Mouse (Mus musculus): ENCODE results near the gene Fosl2. TPM values are rescaled to one million over a fixed set of nuclear protein-coding genes. Genes with fewer than 3 reads are reported as not detected.

The Fosl2 gene
- 10 to 100 TPM; 49.1 to 96.8 TPM for total RNA-seq (2021)
- long read RNA-seq, experiment 1, full-length matches to known transcripts: 13 of 19 reads
- long read RNA-seq, experiment 1, partial matches to known transcripts: 0 of 19 reads
- long read RNA-seq, experiment 1, other reads (novel, unspliced or antisense): 6 of 19 reads
- long read RNA-seq, experiment 2, full-length matches to known transcripts: 8 of 19 reads
- long read RNA-seq, experiment 2, partial matches to known transcripts: 11 of 19 reads
- long read RNA-seq, experiment 2, other reads (novel, unspliced or antisense): 0 of 19 reads

- DNase-seq (ENCODE audit: extremely low spot score in 1 of 2, low spot score in 2 of 2): peak; percentile 91 to 92
- Histone ChIP-seq H3K27ac (peak within 1 kb of the TSS; percentile 99), H3K4me3 (peak within 1 kb of the TSS; percentile 90)
- intact Hi-C loops (cut with DNase I): loop anchor here (1.0 to 5.0 kb wide), 5 partner anchors 153 to 539 kb away; partner anchors contain the start of gene Mrpl33
- TF ChIP-seq CTCF (IDR thresholded peaks at IDR 0.05): no peak
These were observed at the start of gene Fosl2 for GRCm38 (mm10) chr5:32135336-32136206. Gene Fosl2 (plus strand): TSS chr5:32135801.

GRCm38 (mm10) chr5:32085971-32086370 is 49.6 kb upstream of the Fosl2 start:
- intact Hi-C loops (cut with DNase I): no loop called here
- H3K4me3 ChIP-seq: no peak overlapping the region
- DNase-seq (ENCODE audit: extremely low spot score in 1 of 2, low spot score in 2 of 2): no peak
- H3K27ac ChIP-seq: no peak overlapping the region
- no peak for TF ChIP-seq CTCF (IDR thresholded peaks at IDR 0.05)

- DNase-seq (ENCODE audit: extremely low spot score in 1 of 2, low spot score in 2 of 2): no peak
- Histone ChIP-seq H3K4me3 (no peak overlapping the region), H3K27ac (no peak overlapping the region)
- TF ChIP-seq CTCF (IDR thresholded peaks at IDR 0.05): no peak
- intact Hi-C loops (cut with DNase I): no loop called here
These were observed 49.0 kb upstream of the Fosl2 start for GRCm38 (mm10) chr5:32086526-32087090.

- DNase-seq (ENCODE audit: extremely low spot score in 1 of 2, low spot score in 2 of 2): no peak
- intact Hi-C loops (cut with DNase I): no loop called here
- no peak overlapping the region for H3K4me3 ChIP-seq
- no peak for TF ChIP-seq CTCF (IDR thresholded peaks at IDR 0.05)
- H3K27ac ChIP-seq: no peak overlapping the region
These were observed 46.1 kb upstream of the Fosl2 start for GRCm38 (mm10) chr5:32089481-32089880.

- intact Hi-C loops (cut with DNase I): no loop called here
- Histone ChIP-seq H3K27ac (no peak overlapping the region), H3K4me3 (no peak overlapping the region)
- DNase-seq (ENCODE audit: extremely low spot score in 1 of 2, low spot score in 2 of 2): no peak
- TF ChIP-seq CTCF (IDR thresholded peaks at IDR 0.05): no peak
These were observed 43.3 kb upstream of the Fosl2 start for GRCm38 (mm10) chr5:32092281-32092680.

- no peak overlapping the region for H3K4me3 ChIP-seq
- H3K27ac ChIP-seq: no peak overlapping the region
- no peak for DNase-seq (ENCODE audit: extremely low spot score in 1 of 2, low spot score in 2 of 2)
- TF ChIP-seq CTCF (IDR thresholded peaks at IDR 0.05): no peak
- intact Hi-C loops (cut with DNase I): no loop called here
These were observed 36.9 kb upstream of the Fosl2 start for GRCm38 (mm10) chr5:32098691-32099090.

GRCm38 (mm10) chr5:32102484-32102883 is 33.1 kb upstream of the Fosl2 start:
- DNase-seq (ENCODE audit: extremely low spot score in 1 of 2, low spot score in 2 of 2): peak in 1 of 2 experiments; percentile 15
- Histone ChIP-seq H3K27ac (no peak overlapping the region), H3K4me3 (no peak overlapping the region)
- intact Hi-C loops (cut with DNase I): no loop called here
- TF ChIP-seq CTCF (IDR thresholded peaks at IDR 0.05): no peak

- Histone ChIP-seq H3K4me3 (no peak overlapping the region), H3K27ac (no peak overlapping the region)
- intact Hi-C loops (cut with DNase I): no loop called here
- TF ChIP-seq CTCF (IDR thresholded peaks at IDR 0.05): no peak
- DNase-seq (ENCODE audit: extremely low spot score in 1 of 2, low spot score in 2 of 2): no peak
These were observed 32.6 kb upstream of the Fosl2 start for GRCm38 (mm10) chr5:32102971-32103431.

GRCm38 (mm10) chr5:32103545-32103944 is 32.1 kb upstream of the Fosl2 start:
- Histone ChIP-seq H3K27ac (no peak overlapping the region), H3K4me3 (no peak overlapping the region)
- intact Hi-C loops (cut with DNase I): no loop called here
- TF ChIP-seq CTCF (IDR thresholded peaks at IDR 0.05): no peak
- DNase-seq (ENCODE audit: extremely low spot score in 1 of 2, low spot score in 2 of 2): no peak

GRCm38 (mm10) chr5:32104119-32104990 is 31.2 kb upstream of the Fosl2 start:
- H3K27ac ChIP-seq: no peak overlapping the region
- DNase-seq (ENCODE audit: extremely low spot score in 1 of 2, low spot score in 2 of 2): no peak
- intact Hi-C loops (cut with DNase I): no loop called here
- no peak overlapping the region for H3K4me3 ChIP-seq
- no peak for TF ChIP-seq CTCF (IDR thresholded peaks at IDR 0.05)

GRCm38 (mm10) chr5:32106473-32107140 is 29.0 kb upstream of the Fosl2 start:
- no peak for TF ChIP-seq CTCF (IDR thresholded peaks at IDR 0.05)
- H3K4me3 ChIP-seq: no peak overlapping the region
- no peak overlapping the region for H3K27ac ChIP-seq
- intact Hi-C loops (cut with DNase I): no loop called here
- no peak for DNase-seq (ENCODE audit: extremely low spot score in 1 of 2, low spot score in 2 of 2)

Measured in left cerebral cortex, adult 2 months (tissue).